Mouse (Mus musculus) lung, adult 18-20 months (tissue): ENCODE measurements around the gene Rbbp8nl.

Source experiments
- DNase-seq, 2 experiments: peaks; one replicate each; pipeline ENCODE4 v3.0.0; 2022; ENCODE audit warnings: mixed read lengths in 2 of 2

Gene Rbbp8nl

DNA sequence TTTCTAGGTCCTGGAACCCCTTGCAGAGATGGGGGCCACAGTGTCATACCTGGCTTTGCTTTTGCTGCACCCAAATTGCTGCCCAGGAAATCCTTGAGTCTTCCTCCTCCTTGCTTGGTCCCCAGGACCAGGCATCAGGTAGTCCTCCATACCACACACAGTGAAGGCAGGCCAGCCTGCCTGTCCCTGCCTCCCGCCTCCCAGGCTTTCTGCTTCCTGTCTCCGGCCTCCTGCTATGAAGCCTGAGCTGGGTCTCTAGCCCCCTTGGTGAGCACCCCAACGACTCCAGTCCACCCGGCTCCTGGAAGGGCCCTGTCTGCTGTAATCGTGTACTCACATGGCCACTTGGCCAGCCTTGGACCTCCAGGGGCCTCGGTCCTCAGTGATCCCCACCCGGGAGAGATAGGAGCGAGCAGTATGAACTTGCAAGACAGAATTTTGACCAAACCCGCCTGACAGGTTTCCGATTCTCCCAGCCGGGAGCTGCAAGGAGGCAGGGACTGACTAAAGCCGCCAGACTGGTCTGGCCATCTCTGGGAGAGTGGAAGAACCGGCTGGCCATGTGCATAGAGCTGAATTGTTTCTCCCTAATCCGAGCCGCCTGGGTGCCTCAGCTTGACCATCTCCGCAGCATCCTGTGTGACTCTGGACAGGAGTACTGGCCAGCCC, at the start of gene Rbbp8nl:
Gene Rbbp8nl, minus strand, starts transcription at position 440 of the 669 bp plus-strand sequence.
- peak; percentile 86 to 92 for DNase-seq

DNA sequence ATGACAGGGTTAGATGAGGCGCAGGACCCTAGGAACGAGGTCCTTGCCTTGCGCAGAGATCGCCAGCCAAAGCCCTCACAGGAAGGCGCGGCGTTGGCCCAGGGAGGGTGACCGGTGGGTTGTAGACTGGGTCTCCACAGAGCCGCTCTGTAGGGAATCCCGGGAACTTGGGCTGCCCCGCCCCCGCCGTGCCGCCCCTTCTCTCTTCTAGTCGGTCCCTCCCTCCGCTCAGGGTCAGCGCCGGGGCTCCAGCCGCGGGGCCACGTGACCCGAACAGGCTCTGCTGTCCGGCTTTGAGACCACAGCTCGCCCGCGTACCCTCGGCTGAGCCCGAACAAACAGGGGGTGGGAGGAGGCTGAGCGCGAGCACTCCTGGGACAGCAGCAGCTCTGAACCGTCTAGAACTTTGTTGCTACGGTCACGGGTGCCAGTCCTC, 44.9 kb upstream of the Rbbp8nl start, which contains the start of gene Gata5:
Gene Gata5, minus strand, starts transcription at position 149 of the 436 bp plus-strand sequence.
- peak; percentile 66 to 70 for DNase-seq

GRCm38 (mm10) chr2:180333778-180334550, 44.3 kb upstream of the Rbbp8nl start:
- no peak for DNase-seq

DNA sequence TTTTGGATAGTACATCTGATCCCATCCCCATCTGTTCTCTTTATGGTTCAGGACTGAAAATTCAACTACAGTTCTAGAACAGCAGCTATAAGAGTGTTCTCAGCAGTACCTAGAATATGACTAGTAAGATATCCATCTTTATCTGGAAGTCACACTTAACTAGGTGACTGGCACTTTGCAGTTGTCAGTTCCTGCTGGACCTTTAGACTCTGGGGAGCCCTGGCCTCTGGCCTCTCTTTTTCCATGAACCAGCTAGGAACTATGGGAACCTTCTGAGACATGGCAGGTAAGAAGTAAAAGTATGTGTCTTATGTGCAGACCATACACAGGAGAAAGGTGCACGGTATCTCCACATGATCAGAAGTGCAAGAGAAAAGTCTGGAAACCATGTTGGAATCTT, 39.8 kb upstream of the Rbbp8nl start:
- DNase-seq = no peak

GRCm38 (mm10) chr2:180322674-180323355, 33.1 kb upstream of the Rbbp8nl start:
- peak in 1 of 2 experiments; percentile 26 for DNase-seq

GRCm38 (mm10) chr2:180320216-180320615, 30.5 kb upstream of the Rbbp8nl start:
- DNase-seq = no peak

- no peak for DNase-seq
Observed at GRCm38 (mm10) chr2:180317591-180317990, 27.9 kb upstream of the Rbbp8nl start.

DNA sequence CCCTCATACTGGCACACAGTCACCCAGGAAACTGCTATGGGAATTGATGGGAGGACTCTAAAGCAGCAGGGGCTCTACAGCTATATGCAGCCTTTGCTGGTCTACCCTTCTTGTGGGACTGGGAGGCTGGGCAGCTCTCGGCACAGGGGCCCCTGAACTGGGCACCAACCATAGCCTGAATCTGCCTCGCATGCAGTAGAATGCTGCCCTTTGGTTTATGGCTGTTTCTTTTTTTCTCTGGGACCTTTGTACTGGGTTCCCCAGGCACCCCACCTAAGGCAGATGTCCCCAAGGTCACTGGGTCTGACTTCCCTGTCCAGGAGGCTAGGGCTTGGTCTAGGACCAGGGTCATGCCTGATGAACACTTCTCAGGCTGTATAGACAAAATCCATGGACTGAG, 24.6 kb upstream of the Rbbp8nl start:
- no peak for DNase-seq

DNA sequence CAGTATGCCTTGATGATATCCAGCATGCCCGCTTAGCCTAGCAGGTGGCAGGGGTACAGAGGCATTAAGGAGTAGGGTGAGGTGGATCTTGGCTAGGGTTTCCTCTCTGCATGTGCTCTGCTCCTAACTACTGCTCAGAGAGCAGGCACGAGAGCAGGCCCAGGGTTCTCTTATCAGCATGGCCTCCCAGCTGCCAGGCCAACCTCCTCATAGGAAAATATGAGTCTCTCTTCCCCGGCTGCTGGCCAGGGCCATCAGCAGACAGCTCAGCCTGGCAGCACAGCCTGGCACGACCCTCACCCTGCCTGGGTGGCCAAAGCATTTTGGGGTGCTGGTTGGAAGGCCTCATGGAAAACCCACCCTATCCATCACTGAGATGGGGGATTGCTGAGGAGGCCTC, 21.5 kb upstream of the Rbbp8nl start:
- DNase-seq = no peak

DNA sequence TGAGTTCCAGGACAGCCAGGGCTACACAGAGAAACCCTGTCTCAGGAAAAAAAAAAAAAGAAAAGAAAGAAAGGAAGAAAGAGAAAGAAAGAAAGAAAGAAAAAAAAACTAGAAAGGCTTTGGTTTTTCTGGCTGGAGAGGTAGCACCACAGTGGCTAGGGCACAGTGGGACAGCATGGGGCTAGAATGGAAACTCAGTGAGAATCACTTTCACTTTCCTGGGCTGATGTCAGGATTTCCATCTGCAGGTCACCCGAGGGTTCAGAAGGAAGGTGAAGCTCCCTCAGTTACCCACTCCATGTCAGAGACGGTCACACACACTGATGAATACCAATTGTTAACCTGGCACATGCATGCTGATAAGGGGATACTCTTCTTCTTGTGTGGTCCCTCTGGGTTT, 18.0 kb upstream of the Rbbp8nl start:
- DNase-seq = no peak

- DNase-seq = peak; percentile 47 to 57
Observed at GRCm38 (mm10) chr2:180306423-180307168, 16.9 kb upstream of the Rbbp8nl start.

DNA sequence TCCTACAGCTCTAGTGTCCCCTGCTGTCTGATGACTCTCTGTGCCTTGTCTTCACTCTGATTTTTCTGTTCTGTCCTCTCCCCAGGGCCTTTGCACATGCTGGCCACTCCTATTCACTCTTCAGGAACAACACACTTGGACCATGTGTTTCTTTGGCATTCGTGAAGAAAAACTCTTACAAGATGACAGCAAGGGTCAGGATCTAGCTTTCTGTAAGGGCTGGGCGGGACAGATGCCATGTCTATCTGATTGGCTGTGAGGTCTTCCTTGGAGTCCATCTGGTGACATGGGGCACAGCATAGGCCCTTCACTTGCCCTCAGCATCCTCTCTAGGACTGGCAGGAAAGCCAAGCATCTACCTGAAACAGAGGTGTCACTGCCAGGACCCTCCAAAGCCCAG, 16.3 kb upstream of the Rbbp8nl start:
- DNase-seq = no peak

GRCm38 (mm10) chr2:180305490-180305889, 15.8 kb upstream of the Rbbp8nl start:
- peak in 1 of 2 experiments; percentile 27 for DNase-seq

DNA sequence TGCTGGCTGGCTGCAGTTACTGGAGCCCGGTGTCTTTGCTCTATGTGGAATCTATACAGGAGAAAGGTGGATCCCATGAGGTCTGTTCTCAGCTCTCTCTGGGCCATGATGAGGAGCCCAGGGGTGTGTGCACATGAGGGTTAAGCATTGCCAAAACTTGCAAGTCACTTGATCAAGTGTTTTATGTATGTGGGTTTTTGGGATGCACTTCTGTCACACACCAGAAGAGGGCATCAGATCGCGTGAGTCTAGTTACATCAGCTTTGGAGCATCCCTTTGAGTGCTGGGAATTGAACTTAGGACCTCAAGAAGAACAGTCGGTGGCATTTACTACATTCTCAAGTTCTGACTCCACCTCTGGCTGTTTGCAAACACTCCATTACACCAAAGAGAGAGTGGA, 14.9 kb upstream of the Rbbp8nl start:
- DNase-seq = no peak

- peak; percentile 44 to 50 for DNase-seq
Observed at GRCm38 (mm10) chr2:180303468-180303867, 13.8 kb upstream of the Rbbp8nl start.

DNA sequence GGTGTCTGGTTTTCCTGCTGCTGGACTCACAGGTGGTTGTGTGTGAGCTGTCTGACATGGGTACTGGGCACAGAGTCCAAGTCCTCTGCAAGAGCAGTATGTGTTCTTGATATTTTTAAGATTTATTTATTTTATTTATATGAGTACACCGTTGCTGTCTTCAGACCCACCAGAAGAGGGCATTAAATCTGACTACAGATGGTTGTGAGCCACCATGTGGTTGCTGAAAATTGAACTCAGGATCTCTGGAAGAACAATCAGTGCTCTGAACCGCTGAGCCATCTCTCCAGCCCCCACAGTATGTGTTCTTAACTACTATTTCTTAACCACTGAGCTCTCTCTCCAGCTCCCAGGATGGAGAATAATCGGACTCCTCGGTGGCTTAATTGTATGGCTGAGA, 12.5 kb upstream of the Rbbp8nl start:
- DNase-seq = no peak

DNA sequence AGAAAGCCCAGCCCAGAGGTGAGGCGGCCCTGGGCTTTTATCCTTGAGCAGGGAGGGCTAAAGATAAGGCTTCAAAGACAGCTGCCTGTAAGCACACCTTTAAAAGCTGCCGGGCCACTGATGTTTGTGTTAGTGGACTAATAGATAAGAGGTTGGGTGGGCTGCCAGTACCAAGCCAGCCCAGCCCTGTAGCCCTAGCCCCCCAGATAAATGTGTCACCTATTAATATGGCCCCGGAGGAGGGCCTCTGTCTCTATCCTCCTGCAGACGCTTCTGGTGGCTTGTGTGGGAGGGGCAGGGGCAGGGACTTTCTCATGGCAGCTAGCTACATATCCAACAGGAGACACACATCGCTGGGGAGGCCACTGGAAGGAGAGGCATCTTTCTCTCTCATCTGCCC, 11.1 kb upstream of the Rbbp8nl start:
- no peak for DNase-seq

- no peak for DNase-seq
Observed at GRCm38 (mm10) chr2:180300252-180300651, 10.6 kb upstream of the Rbbp8nl start.

DNA sequence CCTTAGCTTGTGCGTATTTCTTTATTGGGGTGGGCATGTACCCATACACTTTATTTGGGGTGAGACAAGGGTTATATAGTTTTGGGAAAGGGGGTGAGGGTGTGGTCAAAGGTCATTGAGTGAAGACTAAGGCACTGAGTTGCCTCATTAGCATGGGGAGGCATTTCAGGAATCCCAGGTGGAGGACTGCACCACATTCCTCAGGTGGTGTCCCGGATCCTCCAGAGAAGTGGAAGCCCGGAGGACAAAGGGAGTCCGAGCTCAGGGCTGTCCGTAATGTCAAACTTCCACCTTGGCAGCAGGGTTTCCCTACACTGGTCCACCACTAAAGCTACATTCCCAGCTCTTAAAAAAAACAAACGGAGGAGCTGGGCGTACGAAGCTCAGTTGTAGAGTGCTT, 3.2 kb upstream of the Rbbp8nl start:
- DNase-seq = no peak

DNA sequence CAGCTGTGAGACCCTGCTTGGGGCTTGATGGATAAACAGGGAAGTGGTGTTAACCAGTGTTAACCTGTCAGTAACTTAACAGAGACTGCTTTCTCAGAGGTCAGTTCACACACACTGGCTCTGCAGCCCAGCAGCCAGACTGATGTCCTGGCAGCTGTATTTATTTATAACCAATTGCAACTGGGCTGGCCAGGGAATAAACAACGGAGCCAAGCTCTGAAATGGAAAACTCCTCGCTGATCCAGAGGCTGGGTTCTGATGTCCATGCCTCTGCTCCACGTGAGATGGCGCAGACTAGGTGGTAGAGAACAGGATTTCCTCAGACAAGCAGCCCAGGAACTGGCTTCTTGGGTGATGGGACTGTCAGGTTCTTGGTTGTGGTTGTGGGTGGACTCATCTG, 2.3 kb upstream of the Rbbp8nl start:
- DNase-seq = no peak

GRCm38 (mm10) chr2:180291566-180291965, 1.9 kb upstream of the Rbbp8nl start:
- DNase-seq = no peak

DNA sequence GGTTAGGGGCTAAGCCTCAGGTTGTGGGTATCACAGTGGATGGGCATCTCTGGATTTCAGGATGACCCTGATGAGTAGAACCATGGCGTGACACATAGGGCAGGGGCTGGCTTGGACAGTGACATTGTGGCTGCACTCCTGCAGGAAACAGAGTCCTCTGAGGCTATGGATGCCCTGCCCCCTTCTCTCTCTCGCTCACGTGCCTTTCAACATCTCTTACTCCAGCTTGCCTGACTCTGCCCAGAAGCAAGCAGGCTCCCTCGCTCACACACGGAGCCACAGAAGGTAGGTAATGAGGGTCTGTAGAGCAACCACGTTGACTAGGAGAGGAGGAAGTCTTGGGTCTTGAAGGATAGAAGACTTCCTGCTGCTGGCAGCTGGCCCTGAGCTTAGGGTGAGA, 824 bp upstream of the Rbbp8nl start:
- DNase-seq = no peak

DNA sequence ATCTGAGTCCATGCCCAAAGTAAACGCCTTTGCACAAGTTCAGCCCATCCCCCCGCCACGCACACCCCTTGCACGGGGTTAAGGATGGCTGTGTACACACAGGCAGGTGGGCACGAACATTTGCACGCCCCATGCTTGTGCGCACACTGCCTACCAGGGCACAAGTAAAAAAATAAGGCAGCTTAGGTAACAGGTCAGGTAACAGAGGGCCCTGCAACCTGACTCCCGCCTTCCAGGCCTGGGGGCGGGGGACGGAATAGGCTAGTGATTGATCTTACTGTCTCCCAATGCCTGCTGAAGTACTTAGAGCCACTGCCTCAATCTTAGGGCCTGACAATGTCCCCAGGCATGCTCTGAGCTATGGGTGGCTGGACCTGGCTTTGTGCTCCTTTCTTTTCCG, 713 bp downstream of the Rbbp8nl start:
- peak in 1 of 2 experiments; percentile 34 for DNase-seq
